Mouse (Mus musculus): Measurements from ENCODE around the gene Kcnh4.

The Kcnh4 gene

DNA sequence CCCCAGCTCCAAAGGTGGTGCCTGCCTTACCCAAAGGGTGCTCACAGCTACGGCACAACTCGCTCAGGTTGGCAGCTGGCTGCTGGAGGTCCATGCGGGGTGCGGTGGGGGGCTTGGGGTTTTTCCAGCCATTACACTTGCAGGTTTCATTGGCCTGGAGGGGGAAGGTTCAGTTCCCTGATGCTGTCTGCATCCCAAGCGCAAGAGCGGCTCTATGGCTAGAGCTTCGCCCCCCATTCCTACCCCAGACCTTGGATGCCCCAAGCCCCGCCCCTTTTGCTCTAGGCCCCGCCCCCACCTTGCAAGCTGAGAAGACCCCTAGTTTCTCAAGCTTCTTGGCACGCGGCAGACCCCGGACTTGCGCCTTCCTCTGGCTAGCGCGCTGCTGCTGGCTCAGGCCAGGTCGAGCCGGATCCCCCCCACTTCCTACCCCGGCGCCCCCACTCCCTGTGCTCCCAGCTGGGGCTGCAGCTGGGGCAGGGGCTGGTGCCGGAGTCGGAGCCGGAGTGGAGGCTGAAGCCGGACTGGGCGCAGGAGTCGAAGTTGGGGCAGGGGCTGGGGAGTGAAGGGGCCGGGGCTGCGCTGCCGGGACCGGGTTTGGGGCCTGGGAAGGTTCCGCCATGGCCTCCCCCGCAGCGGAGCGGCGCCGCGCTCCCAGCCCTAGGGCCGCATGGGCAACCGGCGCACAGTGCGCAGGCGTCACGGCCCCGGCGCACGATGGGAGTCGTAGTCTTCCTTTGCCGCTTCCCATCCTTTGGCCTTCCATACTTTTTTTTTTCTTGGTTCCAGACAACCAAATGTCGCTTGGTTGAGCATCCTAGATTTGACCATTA lies 47.7 kb downstream of the Kcnh4 start, which contains the start of gene Kat2a:
TSS of gene Kat2a (minus strand) at position 683 of the 833 bp plus-strand sequence.
- CTCF ChIA-PET: interaction anchor here (0.7 to 3.3 kb wide), 2 partner anchors 9 to 78 kb away, joined by 4 to 25 read pairs; partner anchors contain the start of gene Dhx58

- CTCF ChIA-PET: interaction anchor here (0.6 to 3.3 kb wide), 2 partner anchors 8 to 28 kb away, joined by 4 to 25 read pairs; partner anchors contain the start of gene Dhx58
These were observed 48.8 kb downstream of the Kcnh4 start for GRCm38 (mm10) chr11:100710977-100711376.

GRCm38 (mm10) chr11:100710528-100710927 lies 49.2 kb downstream of the Kcnh4 start:
- CTCF ChIA-PET: interaction anchor here (0.6 kb wide), 1 partner anchor 28 kb away, joined by 4 read pairs; no protein-coding TSS in a partner anchor

DNA sequence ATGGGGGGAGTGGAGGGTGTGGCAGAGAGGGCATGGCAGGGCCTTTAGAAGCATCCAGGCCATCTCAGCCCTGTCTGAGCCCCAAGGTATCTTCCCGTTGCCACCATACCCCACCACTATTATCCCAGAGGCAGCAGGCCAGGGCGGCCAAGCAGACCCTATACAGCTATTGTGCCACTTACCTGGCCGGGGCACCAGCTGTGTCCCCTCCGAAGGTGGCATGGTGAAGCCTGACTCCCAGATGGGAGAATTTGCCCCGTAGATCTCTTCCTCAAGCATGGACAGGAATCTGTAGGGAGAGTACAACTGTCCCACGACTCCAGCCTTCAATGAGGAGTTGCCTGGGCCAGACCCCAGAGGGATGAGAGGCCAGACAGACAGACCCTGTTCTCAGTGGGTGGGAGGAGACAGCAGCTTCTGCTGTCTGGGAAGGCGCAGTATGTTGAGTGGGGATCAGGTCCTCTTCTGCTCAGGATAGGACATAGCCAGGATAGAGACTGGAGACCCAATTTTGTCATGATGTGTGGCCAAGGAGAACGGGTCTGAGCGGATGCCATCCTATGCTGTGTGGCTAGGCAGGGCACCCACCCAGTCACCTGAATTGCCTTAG lies 50.4 kb downstream of the Kcnh4 start:
- CTCF ChIA-PET: interaction anchor here (0.8 kb wide), 1 partner anchor 98 kb away, joined by 5 read pairs; no protein-coding TSS in a partner anchor

GRCm38 (mm10) chr11:100705095-100705747 lies 54.5 kb downstream of the Kcnh4 start:
- CTCF ChIA-PET: interaction anchor here (0.6 kb wide), 3 partner anchors 80 to 424 kb away, joined by 3 read pairs; no protein-coding TSS in a partner anchor

- CTCF ChIA-PET: interaction anchor here (0.5 to 1.9 kb wide), 2 partner anchors 8 to 336 kb away, joined by 3 to 25 read pairs; partner anchors contain the start of genes Hspb9 and Kat2a
These were observed 55.8 kb downstream of the Kcnh4 start, which contains the start of gene Dhx58 for GRCm38 (mm10) chr11:100703851-100704531. TSS of gene Dhx58 (minus strand) at chr11:100704271.

DNA sequence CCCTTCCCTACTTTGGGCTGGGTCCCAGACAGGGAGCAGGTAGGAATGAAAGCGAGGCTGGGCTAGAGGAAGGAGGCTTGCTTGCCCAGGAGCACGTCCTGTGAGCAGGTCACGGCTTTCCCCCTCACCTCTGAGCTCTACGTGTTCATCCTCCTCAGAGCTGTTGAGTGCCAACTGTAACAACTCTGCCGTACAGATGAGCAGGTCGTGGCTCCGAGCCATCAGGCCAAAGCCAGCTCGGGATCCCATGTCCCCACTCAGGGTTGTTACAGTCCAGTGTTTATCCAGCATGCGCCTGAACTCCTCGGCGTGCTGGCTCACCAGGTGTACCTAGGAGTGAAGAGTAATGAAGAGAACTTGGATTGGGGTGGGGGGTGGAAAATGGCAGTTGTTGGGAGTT lies 56.4 kb downstream of the Kcnh4 start:
- CTCF ChIA-PET: interaction anchor here (1.1 to 1.9 kb wide), 2 partner anchors 9 to 10 kb away, joined by 10 to 25 read pairs; partner anchors contain the start of genes Hspb9, Kat2a and Zfp385c

GRCm38 (mm10) chr11:100702906-100703305 lies 56.8 kb downstream of the Kcnh4 start:
- CTCF ChIA-PET: interaction anchor here (1.1 to 1.9 kb wide), 2 partner anchors 10 kb away, joined by 10 to 25 read pairs; partner anchors contain the start of genes Hspb9, Kat2a and Zfp385c

DNA sequence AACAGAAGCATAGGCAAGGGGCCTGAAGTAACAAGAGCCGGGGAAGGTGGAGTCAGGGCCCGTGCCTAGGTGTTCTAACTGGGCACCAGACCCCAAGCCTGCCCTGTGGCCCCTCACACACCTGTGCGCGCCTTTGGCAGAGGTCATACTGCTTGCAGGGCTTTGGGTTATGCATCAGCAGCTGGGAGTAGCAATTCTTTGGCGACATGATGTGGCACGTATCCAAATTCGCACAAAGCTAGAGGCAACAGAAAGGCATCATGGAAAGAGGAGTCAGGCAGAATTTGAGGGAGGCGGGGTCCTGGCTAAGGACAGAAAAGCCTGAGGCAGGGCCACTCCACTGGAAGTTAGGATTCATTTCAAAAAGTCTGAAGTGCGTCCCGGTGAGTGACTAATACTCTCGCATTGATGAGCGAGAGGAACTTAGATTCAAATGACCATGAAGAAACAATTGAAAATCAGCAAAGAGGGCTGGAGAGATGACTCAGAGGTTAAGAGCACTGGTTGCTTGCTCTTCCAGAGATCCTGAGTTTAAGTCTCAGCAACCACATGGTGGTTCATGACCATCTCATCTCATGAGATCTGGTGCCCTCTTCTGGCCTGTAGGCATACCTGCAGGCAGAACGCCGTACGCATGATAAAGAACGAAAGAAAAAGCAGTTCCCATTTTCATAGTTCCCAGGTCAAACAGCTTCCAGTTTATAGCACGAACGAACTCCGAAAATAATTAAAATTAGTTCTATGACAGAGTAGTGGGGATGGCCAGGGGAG lies 57.5 kb downstream of the Kcnh4 start:
- CTCF ChIA-PET: interaction anchor here (0.8 to 1.9 kb wide), 3 partner anchors 9 to 257 kb away, joined by 3 to 25 read pairs (median 10); partner anchors contain the start of genes Hspb9, Kat2a and Zfp385c

GRCm38 (mm10) chr11:100701301-100701700 lies 58.4 kb downstream of the Kcnh4 start:
- CTCF ChIA-PET: interaction anchor here (0.6 to 0.8 kb wide), 2 partner anchors 131 to 258 kb away, joined by 3 read pairs; no protein-coding TSS in a partner anchor

DNA sequence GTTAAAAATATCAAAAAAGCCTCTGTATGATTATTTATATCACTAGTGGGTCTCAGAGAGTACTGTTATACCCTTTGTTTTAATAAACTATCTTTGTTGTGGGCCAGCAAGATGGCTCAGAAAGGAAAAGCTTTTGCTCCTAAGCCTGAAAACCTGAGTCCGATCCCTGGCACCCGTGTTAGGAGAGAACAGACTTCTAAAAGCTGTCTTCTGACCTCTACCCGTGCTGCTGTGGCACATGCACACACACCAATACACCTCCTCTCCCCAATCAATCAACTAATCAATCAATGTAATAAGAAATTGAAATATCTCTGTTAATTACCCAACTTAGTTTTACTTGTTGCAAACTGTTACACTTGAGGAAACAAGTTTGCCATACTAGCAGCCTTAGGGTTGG lies 59.0 kb downstream of the Kcnh4 start:
- CTCF ChIA-PET: interaction anchor here (0.6 to 0.7 kb wide), 2 partner anchors 130 to 139 kb away, joined by 3 read pairs; no protein-coding TSS in a partner anchor

DNA sequence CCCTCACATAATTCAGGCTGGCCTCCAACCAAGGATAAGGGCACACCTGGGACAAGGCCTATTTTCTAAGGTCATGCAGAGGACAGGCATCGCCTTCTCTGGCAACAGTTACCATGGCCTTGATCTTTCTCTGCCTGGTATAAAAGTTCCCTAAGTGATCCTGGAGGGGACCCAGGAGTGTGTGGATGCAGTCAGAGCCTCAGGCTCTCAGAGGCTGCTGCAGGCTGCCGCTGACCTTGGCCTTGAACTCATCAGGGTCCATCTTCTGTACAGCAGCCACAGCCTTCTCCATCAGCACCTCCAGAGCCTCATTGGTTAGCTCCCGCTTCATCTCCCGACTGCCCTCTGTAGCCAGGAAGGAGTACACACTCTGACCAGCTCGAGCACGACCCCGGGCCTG lies 61.8 kb downstream of the Kcnh4 start:
- CTCF ChIA-PET: interaction anchor here (0.6 kb wide), 1 partner anchor 78 kb away, joined by 7 read pairs; the partner anchor contains the start of gene Dnajc7

DNA sequence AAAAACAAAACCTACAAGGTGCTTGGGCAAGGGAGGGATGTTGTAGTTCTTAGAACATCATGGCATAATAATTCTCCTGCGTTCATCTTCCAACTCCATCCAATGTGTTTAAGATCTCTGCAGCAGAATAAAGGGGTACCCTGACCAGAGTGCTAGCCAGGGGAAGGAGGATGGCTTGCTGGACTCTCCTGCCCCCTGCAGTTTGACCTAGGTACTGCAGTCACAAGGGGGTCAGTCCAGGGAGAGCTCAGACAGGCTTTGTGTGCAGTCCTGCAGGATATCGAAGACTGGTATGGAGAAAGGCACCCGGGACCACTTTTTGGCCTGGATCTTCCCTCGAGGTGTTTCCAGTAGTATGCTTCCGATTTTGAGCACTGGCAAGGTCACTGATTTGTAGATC lies 64.8 kb downstream of the Kcnh4 start:
- CTCF ChIA-PET: interaction anchor here (1.1 kb wide), 1 partner anchor 113 kb away, joined by 8 read pairs; no protein-coding TSS in a partner anchor

DNA sequence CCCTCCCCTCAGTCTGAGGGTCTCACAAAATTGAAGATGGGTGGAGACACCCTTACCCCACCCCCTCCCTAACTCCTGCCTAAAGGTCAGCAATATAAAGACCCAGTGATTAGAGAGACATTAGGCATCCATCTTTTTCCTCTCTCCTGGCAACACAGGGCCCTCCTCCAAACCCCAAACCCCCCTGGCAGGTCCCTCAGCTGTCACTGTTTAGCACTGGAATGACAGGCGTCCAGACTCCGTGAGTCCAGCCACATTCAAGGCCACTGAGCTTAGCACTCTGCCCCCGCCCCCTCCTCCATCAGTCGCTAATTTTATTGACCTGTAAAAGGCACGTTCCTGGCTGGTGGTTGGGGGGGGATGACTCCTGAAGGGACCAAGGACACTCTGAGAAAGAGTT lies 66.6 kb downstream of the Kcnh4 start:
- CTCF ChIA-PET: interaction anchor here (0.5 to 1.4 kb wide), 4 partner anchors 10 to 248 kb away, joined by 5 to 10 read pairs (median 8); no protein-coding TSS in a partner anchor

GRCm38 (mm10) chr11:100692164-100692616 lies 67.6 kb downstream of the Kcnh4 start, which contains the start of gene Zfp385c:
TSS of gene Zfp385c (minus strand) at chr11:100692455.
- CTCF ChIA-PET: interaction anchor here (1.4 kb wide), 1 partner anchor 11 kb away, joined by 10 read pairs; no protein-coding TSS in a partner anchor

DNA sequence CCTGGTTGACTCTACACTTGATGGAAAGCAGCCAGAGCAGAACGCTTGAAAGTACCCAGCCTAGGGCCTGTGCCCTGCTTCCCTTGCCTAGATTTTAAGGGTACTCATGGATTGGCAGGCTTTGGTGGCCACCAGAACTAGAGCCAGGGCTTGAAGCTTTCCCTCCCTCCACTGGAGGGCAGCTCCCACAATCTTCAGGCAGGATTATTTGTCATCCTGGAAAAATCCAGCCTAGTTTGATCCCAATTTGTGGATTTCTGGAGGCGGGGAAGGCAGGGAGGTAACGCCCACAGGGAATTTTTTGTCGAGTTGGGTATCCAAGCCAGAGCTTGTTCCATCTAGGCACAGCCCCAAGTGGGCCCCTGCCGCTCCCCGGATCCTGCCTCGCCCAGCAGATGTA lies 69.4 kb downstream of the Kcnh4 start:
- CTCF ChIA-PET: interaction anchor here (0.6 kb wide), 1 partner anchor 104 kb away, joined by 4 read pairs; no protein-coding TSS in a partner anchor

All from spleen, embryonic (tissue).